Mouse (Mus musculus) liver, embryonic 14.5 days (tissue): ENCODE results near the gene Ccdc124.
A peak's percentile ranks its signal among the peaks of the same experiment; 100 is the strongest.

Experiments
- CTCF ChIP-seq: IDR thresholded peaks from 2 replicates; pipeline ENCODE4 v1.5.1; 2016; ENCODE audit warnings: antibody characterized with exemption, low read depth, control low read depth
- EP300 ChIP-seq: IDR thresholded peaks from 2 replicates; pipeline ENCODE4 v1.6.1; 2016; ENCODE audit warnings: antibody characterized with exemption, low read depth

DNA sequence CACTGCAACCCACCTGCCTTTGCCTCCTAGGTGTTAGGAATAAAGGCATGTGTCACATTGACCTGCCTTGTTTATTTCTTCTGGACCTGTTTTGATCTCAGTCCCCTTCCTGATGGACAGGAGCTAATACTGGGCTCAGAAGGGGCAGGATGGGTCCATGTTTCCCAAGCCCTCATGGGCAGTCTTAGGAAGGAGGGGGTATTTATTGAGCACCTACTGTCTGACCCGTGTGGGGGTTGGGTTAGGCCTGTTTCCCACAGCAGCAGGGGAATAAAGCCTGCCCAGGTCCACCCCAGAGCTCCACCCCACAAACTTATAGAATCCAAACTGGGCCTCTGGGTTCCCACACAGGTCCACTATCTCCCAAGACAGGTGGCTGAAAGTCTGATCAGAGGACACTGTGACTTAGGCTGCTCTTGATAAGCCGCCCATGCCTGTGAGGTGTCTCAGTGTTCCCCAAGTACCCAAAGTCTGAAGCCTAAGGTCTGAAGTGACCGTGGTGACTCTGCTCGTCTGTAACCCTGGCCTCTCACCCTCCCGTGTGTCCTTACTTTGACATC lies 30.4 kb downstream of the Ccdc124 start:
- TF ChIP-seq CTCF (no peak), EP300 (peak; percentile 95)
